Comparison of ENCODE assay signal across 8 mouse cellular contexts in genomic region chr9:52047821-52048649, GRCm38 (mm10). TPM values are rescaled to one million over a fixed set of nuclear protein-coding genes. Genes with fewer than 3 reads are reported as not detected.
DNase-seq lines count a peak whose midpoint lies in the region; ATAC-seq and TF ChIP-seq lines count a peak whose summit lies in the region.

No protein-coding gene starts in this region.

- H3K36me3 ChIP-seq in embryonic facial prominence, embryonic 12.5 days, result no peaks in the 10 kb centered on the region
- peaks cover 24% of the 10 kb centered on the region for H3K36me3 ChIP-seq in heart, adult 2 months (ENCODE audit: control insufficient read depth, insufficient read depth, low read length)
- no peaks in the 10 kb centered on the region for H3K36me3 ChIP-seq in kidney, adult 2 months (ENCODE audit: control insufficient read depth, insufficient read depth, low read length)
- no peaks in the 10 kb centered on the region for H3K36me3 ChIP-seq in limb, embryonic 14.5 days (ENCODE audit: control insufficient read depth, insufficient read depth, low read length)
- no peaks in the 10 kb centered on the region for H3K36me3 ChIP-seq in midbrain, embryonic 16.5 days (ENCODE audit: control insufficient read depth, insufficient read depth, low read length)
- no peaks in the 10 kb centered on the region for H3K36me3 ChIP-seq in spleen, adult 2 months (ENCODE audit: control insufficient read depth, insufficient read depth, low read length)

- peak overlapping the region; percentile 99 for H3K9ac ChIP-seq in embryonic facial prominence, embryonic 12.5 days
- H3K9ac ChIP-seq in heart, adult 2 months (ENCODE audit: low read depth, low read length), result peak overlapping the region; percentile 100
- H3K9ac ChIP-seq in limb, embryonic 14.5 days (ENCODE audit: low read depth, low read length, severe bottlenecking), result peak overlapping the region; percentile 99
- H3K9ac ChIP-seq in midbrain, embryonic 16.5 days (ENCODE audit: low read depth, low read length), result peak overlapping the region; percentile 96

- peak overlapping the region; percentile 95 for H3K4me3 ChIP-seq in embryonic facial prominence, embryonic 12.5 days
- H3K4me3 ChIP-seq in heart, adult 2 months, result peak overlapping the region; percentile 81
- H3K4me3 ChIP-seq in kidney, adult 2 months (ENCODE audit: insufficient read depth, low read depth, low read length), result peak overlapping the region; percentile 94
- peak overlapping the region; percentile 97 for H3K4me3 ChIP-seq in limb, embryonic 14.5 days (replicated peaks; ENCODE audit: low read length)
- peak overlapping the region; percentile 93 for H3K4me3 ChIP-seq in midbrain, embryonic 16.5 days (ENCODE audit: low read depth, low read length)
- peak overlapping the region; percentile 86 for H3K4me3 ChIP-seq in spleen, adult 2 months (ENCODE audit: extremely low read depth, insufficient read depth, insufficient read length)

- TF ChIP-seq CTCF in heart, adult 2 months (IDR thresholded peaks at IDR 0.05), result peak; percentile 28
- no peak for TF ChIP-seq CTCF in kidney, adult 2 months (conservative IDR thresholded peaks at IDR 0.05; ENCODE audit: insufficient read depth, insufficient read length, low read depth, low read length)
- TF ChIP-seq CTCF in spleen, adult 2 months (IDR thresholded peaks at IDR 0.05; ENCODE audit: extremely low read depth, insufficient read depth, insufficient read length, insufficient replicate concordance), result no peak

- WGBS in embryonic facial prominence, embryonic 12.5 days, result under 1% methylated on average over 68 of the region's 118 CpGs
- under 1% methylated on average over 114 of the region's 118 CpGs for WGBS in heart, adult 2 months
- under 1% methylated on average over 116 of the region's 118 CpGs for WGBS in kidney, adult 2 months
- WGBS in limb, embryonic 14.5 days, result under 1% methylated on average over 53 of the region's 118 CpGs
- 0% methylated on average over 99 of the region's 118 CpGs for WGBS in midbrain, embryonic 16.5 days
- 1% methylated on average over 91 of the region's 118 CpGs for WGBS in spleen, adult 2 months

- intact Hi-C loops in heart, adult 2 months (cut with DNase I), result loop anchor here (1.0 to 5.0 kb wide), 4 partner anchors 20 to 119 kb away; partner anchors contain the start of gene Zc3h12c

- no peak for TF ChIP-seq EP300 in heart, adult 2 months (IDR thresholded peaks at IDR 0.05; ENCODE audit: insufficient read depth, low read depth, low read length)

- H3K79me2 ChIP-seq in heart, adult 2 months (replicated peaks; ENCODE audit: control insufficient read depth, insufficient read depth, low read length), result peaks cover 7% of the 10 kb centered on the region; the same call in 1 of the 2 replicates

- peaks cover 21% of the 10 kb centered on the region for H3K4me1 ChIP-seq in embryonic facial prominence, embryonic 12.5 days
- peaks cover 8% of the 10 kb centered on the region for H3K4me1 ChIP-seq in heart, adult 2 months (ENCODE audit: control insufficient read depth, insufficient read depth, low read length)
- H3K4me1 ChIP-seq in kidney, adult 2 months (ENCODE audit: control insufficient read depth, insufficient read depth, low read length), result peaks cover 25% of the 10 kb centered on the region
- peaks cover 15% of the 10 kb centered on the region for H3K4me1 ChIP-seq in limb, embryonic 14.5 days (ENCODE audit: control insufficient read depth, insufficient read depth, low read length)
- peaks cover 26% of the 10 kb centered on the region for H3K4me1 ChIP-seq in midbrain, embryonic 16.5 days (ENCODE audit: control insufficient read depth, insufficient read depth, low read length)
- peaks cover 7% of the 10 kb centered on the region for H3K4me1 ChIP-seq in spleen, adult 2 months (ENCODE audit: control insufficient read depth, insufficient read depth, insufficient read length)

- peak; percentile 46; the same call in 1 of the 2 replicates for TF ChIP-seq POLR2A in heart, adult 2 months (IDR thresholded peaks at IDR 0.05; ENCODE audit: insufficient read depth, low read depth, low read length)
- peak; percentile 26 for TF ChIP-seq POLR2A in kidney, adult 2 months (IDR thresholded peaks at IDR 0.05; ENCODE audit: low read depth, low read length)
- TF ChIP-seq POLR2A in limb, embryonic 14.5 days (IDR thresholded peaks at IDR 0.05; ENCODE audit: borderline replicate concordance, extremely low read depth, insufficient read depth, insufficient read length), result peak; percentile 70
- peak; percentile 16; the same call in 1 of the 2 replicates for TF ChIP-seq POLR2A in spleen, adult 2 months (IDR thresholded peaks at IDR 0.05; ENCODE audit: low read depth, low read length)

- peak overlapping the region; percentile 99 for H3K27ac ChIP-seq in embryonic facial prominence, embryonic 12.5 days
- H3K27ac ChIP-seq in heart, adult 2 months, result peak overlapping the region; percentile 99
- peak overlapping the region; percentile 100 for H3K27ac ChIP-seq in kidney, adult 2 months (ENCODE audit: insufficient read depth, low read depth, low read length)
- peak overlapping the region; percentile 100 for H3K27ac ChIP-seq in limb, embryonic 14.5 days (replicated peaks; ENCODE audit: low read depth, low read length)
- peak overlapping the region; percentile 97 for H3K27ac ChIP-seq in midbrain, embryonic 16.5 days (ENCODE audit: low read length)
- H3K27ac ChIP-seq in spleen, adult 2 months (ENCODE audit: insufficient read depth, low read length), result peak overlapping the region; percentile 90

- peak overlapping the region; percentile 69 for H3K4me2 ChIP-seq in embryonic facial prominence, embryonic 12.5 days (replicated peaks)
- H3K4me2 ChIP-seq in limb, embryonic 14.5 days (replicated peaks; ENCODE audit: low read depth, low read length, severe bottlenecking), result peak overlapping the region; percentile 51
- H3K4me2 ChIP-seq in midbrain, embryonic 16.5 days (ENCODE audit: low read length), result peak overlapping the region; percentile 67

- ATAC-seq in embryonic facial prominence, embryonic 12.5 days (ENCODE audit: insufficient number of reproducible peaks, insufficient read depth, low FRiP score, low TSS enrichment), result peak; percentile 88
- peak; percentile 94 for ATAC-seq in limb, embryonic 14.5 days (ENCODE audit: low FRiP score, low read depth)
- ATAC-seq in midbrain, embryonic 16.5 days, result peak; percentile 95

- DNase-seq in 3134 (ENCODE audit: extremely low read depth, insufficient read length, low spot score), result peak; percentile 86
- DNase-seq in adrenal gland, postnatal 25 days, result peak; percentile 86
- DNase-seq in heart, adult 2 months, result peak; percentile 92 to 93
- peak; percentile 91 for DNase-seq in kidney, adult 2 months
- DNase-seq in limb, embryonic 14.5 days (ENCODE audit: low spot score), result peak; percentile 80
- DNase-seq in spleen, adult 2 months (ENCODE audit: low read depth in 1 of 2, low spot score in 2 of 2), result peak; percentile 19 to 78

- H3K9me3 ChIP-seq in embryonic facial prominence, embryonic 12.5 days, result no peaks in the 10 kb centered on the region
- H3K9me3 ChIP-seq in limb, embryonic 14.5 days (ENCODE audit: control insufficient read depth, low read length), result no peaks in the 10 kb centered on the region
- H3K9me3 ChIP-seq in midbrain, embryonic 16.5 days (replicated peaks; ENCODE audit: control insufficient read depth, low read length, poor library complexity, severe bottlenecking), result no peaks in the 10 kb centered on the region

- H3K27me3 ChIP-seq in embryonic facial prominence, embryonic 12.5 days, result no peaks in the 10 kb centered on the region
- H3K27me3 ChIP-seq in heart, adult 2 months (ENCODE audit: control insufficient read depth, insufficient read depth, low read length), result no peaks in the 10 kb centered on the region
- H3K27me3 ChIP-seq in kidney, adult 2 months (replicated peaks; ENCODE audit: control insufficient read depth, insufficient read depth, low read length), result no peaks in the 10 kb centered on the region
- no peaks in the 10 kb centered on the region for H3K27me3 ChIP-seq in limb, embryonic 14.5 days (ENCODE audit: control insufficient read depth, insufficient read depth, low read length)
- no peaks in the 10 kb centered on the region for H3K27me3 ChIP-seq in midbrain, embryonic 16.5 days (ENCODE audit: control insufficient read depth, insufficient read depth, low read depth, low read length)
- H3K27me3 ChIP-seq in spleen, adult 2 months (ENCODE audit: control insufficient read depth, insufficient read depth, low read length), result peaks cover 3% of the 10 kb centered on the region; the same call in 1 of the 2 replicates

RNA-seq across cellular contexts. Expression of gene Rdx, which starts 1.1 kb away (rescaled TPM):
- total RNA-seq in adrenal gland, postnatal 25 days (2021), result 126 and 139 TPM in 2 replicates
- polyA plus RNA-seq in embryonic facial prominence, embryonic 12.5 days (2016; fragmentation: Nextera tagmentation; extraction: Ambion mirVana), result 141 and 147 TPM in 2 replicates
- 10 to 100 TPM; 81.8 to 97.0 TPM for total RNA-seq in heart, adult 2 months (2021)
- 20.8 and 45.8 TPM in 2 replicates for polyA plus RNA-seq in heart, adult 2 months (2012; rRNA removed)
- polyA plus RNA-seq in kidney, adult 2 months (2012; rRNA removed), result 25.5 and 39.2 TPM in 2 replicates
- 72.5 and 73.9 TPM in 2 replicates for polyA plus RNA-seq in limb, embryonic 14.5 days (2012; rRNA removed)
- 146 and 160 TPM in 2 replicates for polyA plus RNA-seq in limb, embryonic 14.5 days (2014; fragmentation: Nextera tagmentation; extraction: Ambion mirVana)
- polyA plus RNA-seq in midbrain, embryonic 16.5 days (2015; fragmentation: Nextera tagmentation; extraction: Ambion mirVana), result 62.6 and 70.9 TPM in 2 replicates
- polyA plus RNA-seq in spleen, adult 2 months (2012; rRNA removed), result 5.8 and 6.3 TPM in 2 replicates

Comparison
In these comparisons a context has a peak if more than half of its experiments do, and no peak if none do; other contexts are left out.
1. Peak in every context shown above with its lines: DNase-seq, ATAC-seq, H3K4me3 ChIP-seq and H3K27ac ChIP-seq.
2. POLR2A ChIP-seq: peak in every context shown above with its lines; median percentile 70 in limb, embryonic 14.5 days; 46 in heart, adult 2 months; 26 in kidney, adult 2 months; 16 in spleen, adult 2 months.